Mouse (Mus musculus) MEL-GATA-1-ER (cell line): ENCODE results near the gene Eef1g.
"Not testable (repeated sequence)": the region's sequence is repeated elsewhere in the genome, so short reads cannot be mapped to it uniquely, and the experiment has no call there.

ENCODE experiments used
- DNase-seq: peaks from one replicate; pipeline ENCODE4 v3.0.0-alpha.2; 2012; ENCODE audit warnings: low read depth; ENCODE audit errors: extremely low read depth

Eef1g gene

DNA sequence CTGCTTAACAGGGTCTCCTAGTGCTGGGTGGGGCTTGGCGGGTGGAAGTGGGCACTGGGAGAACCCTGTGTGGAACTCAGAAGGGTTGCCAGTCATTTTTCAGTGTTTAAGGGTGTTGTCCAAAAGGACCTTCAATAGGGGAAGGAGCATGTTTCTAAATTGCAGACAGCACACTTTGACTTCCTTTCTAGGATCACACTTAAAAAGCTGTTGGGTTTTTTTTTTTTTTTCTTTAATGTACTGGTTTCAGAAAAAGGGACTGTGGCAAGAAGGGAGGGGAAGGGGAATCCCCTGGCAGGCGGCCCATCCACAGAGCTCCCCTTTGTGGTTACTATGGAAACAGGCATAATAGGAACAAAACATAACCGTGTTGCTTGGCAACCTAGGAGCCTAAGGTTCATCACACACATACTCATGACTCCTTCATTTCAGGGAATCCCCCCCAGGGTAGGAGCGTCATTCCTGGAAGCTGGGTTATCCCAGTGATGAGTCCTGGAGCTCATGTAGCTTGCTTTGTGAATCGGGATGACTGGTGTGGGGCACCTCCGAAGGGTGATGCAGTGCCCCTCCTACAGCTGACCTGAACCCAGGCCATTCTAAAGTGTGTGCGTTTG lies 17.5 kb downstream of the Eef1g start:
- no peak for DNase-seq

GRCm38 (mm10) chr19:8985891-8986290 lies 19.1 kb downstream of the Eef1g start:
- DNase-seq = no peak

GRCm38 (mm10) chr19:8987816-8988215 lies 21.0 kb downstream of the Eef1g start:
- DNase-seq = no peak

GRCm38 (mm10) chr19:8988346-8989065 lies 21.7 kb downstream of the Eef1g start:
- DNase-seq = no peak

DNA sequence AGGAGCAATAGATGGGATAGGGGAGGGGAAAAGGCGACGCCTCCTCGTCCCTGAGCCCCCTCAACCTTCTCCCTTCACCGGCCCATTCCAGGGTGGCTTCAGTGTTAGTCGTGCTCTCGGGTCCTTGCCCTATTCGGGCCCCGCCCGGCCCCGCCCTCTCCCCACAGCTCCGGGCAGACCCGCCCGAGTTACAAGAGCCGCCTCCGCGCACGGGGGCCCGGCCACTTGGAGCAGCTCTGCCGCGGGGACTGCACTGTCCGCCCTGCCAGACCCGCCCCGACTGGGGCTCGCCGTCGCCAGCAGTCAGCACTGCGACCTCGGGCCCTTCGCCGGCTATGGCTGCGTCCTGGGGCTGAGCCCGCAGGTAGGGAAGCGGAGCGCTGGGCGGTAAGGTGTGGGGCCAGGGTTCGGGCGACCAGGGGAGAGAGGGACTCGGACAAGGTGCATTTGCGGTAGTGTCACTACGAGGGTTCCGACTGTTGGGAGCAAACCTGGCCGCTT lies 22.3 kb downstream of the Eef1g start, which contains the start of gene Ahnak:
Ahnak (plus strand) TSS at position 219 of the 501 bp plus-strand sequence.
- DNase-seq = no peak

DNA sequence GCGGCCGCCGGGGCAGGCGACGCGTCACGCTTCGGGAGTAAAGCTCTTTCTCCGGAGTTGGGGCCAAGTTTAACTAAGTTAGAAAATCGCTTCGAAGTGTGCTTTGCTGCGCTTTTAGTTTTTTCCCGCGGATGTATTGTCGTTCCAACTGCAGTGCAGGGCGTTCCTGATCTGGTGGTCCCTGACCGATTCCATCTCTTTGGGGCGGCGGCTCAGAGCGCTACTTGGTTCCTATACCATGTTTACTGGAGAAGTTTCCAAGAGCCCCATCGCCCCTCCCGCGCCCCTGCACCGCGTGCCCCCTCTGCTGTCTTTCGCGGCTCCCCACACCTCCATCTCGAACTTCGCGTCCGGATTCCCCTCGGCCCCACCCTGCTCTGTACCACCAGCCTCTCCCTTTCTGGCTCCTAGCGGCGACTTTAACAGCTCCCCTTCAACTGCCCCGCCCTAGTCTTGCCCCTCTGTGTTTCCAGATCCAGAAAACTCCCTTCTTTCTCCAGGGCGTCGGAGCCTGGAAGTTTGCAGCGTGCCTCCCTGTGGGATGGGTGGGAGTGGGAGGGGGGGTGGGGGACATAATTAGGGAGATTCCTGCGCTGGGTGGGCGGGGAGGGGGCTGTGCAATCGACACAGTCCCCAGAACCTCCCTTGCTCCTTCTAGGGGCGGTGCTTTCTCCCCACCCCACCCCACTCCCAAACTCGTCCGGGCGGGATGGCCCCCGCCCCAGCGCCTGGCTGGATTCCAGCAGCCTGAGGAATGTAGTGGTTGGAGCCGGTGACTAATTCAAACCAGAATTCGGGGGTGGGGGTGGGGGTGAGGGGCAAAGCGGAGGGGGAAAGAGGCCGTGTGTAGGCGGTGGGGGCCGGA lies 23.0 kb downstream of the Eef1g start:
- DNase-seq = no peak

DNA sequence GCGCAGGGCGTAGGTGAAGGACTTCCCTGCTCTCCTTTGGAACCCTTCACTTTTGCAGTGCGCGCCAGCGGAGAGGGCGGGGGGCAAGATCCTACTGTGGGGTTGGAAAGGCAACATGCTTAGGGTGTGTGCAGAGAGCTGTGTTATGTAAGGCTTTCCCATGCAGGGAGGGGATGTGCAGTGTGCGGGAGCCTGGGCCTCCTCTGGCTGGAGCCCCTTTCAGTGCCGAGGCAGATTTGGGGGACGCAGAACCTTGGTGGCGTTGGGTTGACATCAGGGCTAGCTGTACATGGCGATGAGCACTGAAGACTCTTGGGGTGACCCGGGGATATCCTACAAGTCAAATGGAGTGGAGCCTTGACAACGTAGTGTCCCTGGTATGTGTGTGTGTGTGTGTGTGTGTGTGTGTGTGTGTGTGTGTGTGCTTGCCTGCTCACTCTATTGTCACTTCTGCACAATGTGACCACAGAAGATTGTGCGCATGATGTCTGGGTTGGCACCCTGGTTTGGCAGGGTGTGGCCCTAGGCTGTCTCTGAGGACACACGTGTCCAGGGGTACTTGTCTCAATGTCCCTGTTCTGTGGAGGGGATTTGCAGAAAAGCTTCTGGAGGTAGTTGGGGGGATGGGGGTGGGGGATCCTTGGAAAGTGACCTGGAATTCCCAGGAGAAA lies 23.7 kb downstream of the Eef1g start:
- DNase-seq = no peak

DNA sequence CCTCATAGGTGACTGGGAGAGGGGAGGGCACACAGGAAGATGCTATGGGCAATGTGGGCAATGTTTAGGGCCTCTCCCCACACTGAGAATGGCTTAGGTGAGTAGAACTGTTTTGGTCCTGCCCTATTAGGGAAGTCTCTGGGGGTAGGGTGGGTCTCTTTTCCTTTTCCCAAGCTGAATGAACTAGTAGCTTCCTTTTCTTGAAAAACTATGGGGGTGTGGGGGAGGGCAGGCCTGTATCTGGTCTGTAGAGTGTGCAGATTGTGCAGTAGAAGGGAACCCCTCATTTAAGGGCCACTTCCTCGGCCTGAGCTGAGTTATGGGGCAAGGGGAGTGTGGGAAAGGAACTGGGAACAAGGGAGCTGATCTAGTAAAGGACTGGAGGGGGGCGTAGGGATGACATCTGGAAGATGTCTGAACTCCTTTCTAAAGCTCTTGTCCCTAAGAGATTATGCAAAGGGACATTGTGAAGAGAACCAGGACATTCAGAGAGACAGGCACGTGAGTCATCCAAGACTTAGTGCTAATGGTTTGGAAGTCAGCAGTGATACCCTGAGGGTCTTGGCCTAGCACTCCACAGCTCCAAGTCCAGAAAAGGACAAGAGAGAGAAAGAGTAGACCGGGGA lies 24.5 kb downstream of the Eef1g start:
- no peak for DNase-seq

DNA sequence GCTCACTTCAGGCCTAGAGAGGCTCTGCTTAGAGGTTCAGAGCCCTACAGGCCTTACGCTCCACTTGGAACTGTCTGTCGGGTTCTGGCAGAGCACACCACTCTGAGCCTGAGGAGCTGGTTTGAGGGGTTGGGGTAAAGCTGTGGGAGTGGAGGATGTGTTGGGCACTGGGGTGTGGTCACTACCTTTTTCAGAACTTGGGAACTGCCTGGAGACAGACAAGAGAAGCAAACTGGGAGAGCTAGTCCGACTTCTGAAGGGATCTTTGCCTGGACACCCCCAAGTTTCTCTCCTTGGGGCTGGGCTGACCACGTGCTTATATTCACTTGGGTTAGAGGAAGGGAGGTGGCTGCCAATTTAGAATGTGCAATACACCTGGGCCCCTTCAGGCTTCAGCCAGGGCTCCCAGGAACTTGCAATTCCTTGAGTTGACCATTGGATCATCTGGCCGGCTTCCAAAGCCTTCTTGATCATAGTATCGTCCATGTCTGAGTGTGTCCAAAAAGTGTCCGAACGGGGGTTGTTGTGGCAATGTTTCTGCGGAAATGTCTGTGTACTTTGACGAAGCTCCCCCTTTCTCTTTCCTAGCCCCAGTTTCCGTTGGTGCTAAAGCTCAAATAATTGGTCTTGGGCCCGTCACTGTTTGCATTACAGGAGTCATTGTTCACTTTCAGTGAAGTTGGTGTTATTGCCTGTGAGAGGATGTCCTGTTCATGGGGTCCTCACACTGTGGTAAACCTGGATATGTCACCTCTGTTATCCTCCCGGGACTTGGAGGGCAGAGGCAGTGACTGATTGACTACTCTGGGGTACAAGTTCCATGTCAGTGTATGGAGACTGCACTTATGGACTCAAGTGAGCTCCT lies 25.3 kb downstream of the Eef1g start:
- DNase-seq = no peak

- peak; percentile 71 for DNase-seq
Observed at GRCm38 (mm10) chr19:8992769-8993624, 26.2 kb downstream of the Eef1g start.

DNA sequence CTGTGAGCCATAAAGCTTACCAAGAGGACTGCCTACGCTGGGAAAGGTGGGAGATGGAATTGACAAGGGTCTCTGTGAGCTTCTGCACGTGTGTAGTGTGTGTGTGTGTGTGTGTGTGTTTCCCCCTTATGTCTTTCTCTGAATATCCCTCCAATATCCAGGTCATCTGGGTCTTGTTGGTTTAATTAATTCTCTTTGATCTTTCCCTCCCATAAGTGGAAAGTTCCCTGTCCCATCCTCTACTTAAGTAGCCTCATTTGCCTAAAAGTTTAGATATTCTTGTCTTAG lies 26.7 kb downstream of the Eef1g start:
- no peak for DNase-seq

DNA sequence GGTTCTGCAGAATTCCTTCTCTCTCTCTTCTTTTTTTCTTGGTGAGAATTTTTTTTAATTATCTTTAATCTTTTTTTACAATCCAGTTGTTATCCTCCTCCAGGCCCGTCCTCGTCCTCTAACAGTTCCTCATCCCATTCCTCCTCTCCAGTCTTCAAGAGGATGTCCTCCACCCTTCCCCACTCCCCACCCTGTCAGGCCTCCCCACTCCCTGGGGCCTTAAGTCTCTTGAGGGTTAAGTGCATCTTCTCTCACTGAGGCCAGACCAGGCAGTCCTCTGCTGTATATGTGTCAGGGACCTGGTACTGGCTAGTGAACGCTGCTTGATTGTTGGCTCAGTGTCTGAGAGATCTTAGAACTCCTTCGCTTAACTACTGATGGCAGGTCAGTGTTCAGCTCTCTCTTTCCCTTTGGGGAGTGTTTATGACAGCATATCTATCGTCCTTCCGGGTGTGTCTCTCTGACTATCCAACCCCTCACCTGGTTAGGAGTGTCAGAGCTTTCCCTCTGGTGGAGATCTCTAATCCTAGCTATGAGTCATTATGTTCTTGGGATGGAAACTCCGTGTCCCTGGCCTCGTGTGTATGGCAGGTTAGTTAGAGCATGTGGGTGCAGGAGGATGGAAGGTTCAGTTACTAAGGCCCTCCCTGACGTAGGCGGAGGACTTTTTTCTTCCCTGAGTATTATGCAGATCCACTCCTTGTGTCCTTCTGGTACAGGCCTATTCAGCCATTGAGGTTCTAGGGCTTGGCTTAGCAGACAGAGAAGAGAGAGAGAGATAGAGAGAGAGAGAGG lies 28.2 kb downstream of the Eef1g start:
- no peak for DNase-seq

DNA sequence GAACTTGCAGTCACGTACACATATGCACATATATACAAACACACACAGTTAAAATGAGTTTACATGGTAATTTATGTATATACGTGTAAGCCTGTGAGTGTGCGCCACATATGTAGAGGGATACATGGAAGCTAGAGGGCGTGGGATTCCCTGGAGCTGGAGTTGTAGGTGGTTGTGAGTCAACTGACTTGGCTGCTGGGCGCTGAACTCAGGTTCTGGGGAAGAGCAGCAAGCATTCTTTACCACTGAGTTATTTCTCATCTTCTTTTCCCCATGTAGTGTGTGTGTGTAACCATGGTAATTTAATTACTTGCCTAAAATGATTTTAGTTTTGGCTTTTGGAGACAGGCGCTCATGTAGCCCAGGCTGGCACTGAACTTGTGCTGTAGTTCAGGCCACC lies 29.8 kb downstream of the Eef1g start:
- DNase-seq = no peak

DNA sequence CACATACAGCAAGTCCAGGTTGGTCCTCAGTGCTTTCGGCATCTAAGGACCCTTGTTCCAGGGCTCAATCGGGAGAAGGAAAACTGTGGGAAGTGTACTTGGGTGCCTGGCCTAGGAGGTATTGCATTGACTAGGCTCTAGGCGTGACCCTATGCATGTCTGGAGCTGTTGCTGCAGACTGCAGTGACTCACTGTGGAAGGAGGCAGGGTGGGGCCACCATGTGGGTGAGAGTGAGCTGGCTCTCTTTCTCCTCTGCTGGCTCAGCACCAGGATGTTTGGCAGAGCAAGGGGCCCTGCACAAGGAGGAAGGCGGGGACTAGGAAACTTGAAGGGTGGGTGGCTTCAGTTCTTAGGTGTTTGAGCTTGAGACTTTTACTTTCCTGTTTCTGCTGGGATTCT lies 30.7 kb downstream of the Eef1g start:
- no peak for DNase-seq

- DNase-seq = no peak
Observed at GRCm38 (mm10) chr19:8998546-8998945, 31.7 kb downstream of the Eef1g start.

GRCm38 (mm10) chr19:8999223-8999622 lies 32.4 kb downstream of the Eef1g start:
- no peak for DNase-seq

DNA sequence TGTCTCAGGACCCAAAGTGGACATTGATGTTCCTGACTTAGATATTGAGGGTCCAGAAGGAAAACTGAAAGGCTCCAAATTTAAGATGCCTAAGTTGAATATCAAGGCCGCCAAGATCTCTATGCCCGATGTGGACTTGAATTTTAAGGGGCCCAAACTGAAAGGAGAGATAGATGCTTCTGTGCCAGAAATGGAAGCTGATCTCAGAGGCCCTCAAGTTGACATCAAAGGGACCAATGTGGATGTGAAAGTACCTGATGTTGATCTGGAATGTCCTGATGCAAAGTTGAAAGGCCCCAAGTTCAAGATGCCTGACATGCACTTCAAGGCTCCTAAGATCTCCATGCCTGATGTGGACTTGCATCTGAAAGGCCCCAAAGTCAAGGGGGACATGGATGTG lies 40.1 kb downstream of the Eef1g start:
- DNase-seq = not testable (repeated sequence)

DNA sequence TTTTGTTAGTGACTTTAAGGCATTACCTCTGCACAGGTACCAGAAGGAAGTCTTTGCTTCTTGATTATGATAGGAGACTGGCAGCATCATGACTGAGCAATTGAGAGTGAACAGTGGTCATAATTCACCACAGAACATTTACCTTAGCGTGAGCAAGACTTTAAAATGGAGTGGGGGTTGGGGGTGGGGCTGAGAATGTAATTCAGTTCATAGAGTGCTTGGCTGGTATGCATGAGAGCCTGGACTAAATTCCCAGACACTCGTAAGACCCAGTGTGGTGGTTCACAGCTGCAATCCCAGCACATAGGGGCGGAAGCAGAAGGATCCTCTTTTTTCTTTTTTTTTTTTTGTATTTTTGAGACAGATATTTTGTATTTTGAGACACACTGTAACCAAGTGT lies 52.5 kb downstream of the Eef1g start:
- no peak for DNase-seq
